Mouse (Mus musculus): ENCODE data around the gene Gm14147. TPM values are rescaled to one million over a fixed set of nuclear protein-coding genes. Genes with fewer than 3 reads are reported as not detected.
"Not testable (repeated sequence)": the region's sequence is repeated elsewhere in the genome, so short reads cannot be mapped to it uniquely, and the experiment has no call there.

The Gm14147 gene
- not detected in 2 replicates for polyA plus RNA-seq (2011; ENCODE audit: insufficient read depth, insufficient read length, low replicate concordance, missing spikeins)

DNA sequence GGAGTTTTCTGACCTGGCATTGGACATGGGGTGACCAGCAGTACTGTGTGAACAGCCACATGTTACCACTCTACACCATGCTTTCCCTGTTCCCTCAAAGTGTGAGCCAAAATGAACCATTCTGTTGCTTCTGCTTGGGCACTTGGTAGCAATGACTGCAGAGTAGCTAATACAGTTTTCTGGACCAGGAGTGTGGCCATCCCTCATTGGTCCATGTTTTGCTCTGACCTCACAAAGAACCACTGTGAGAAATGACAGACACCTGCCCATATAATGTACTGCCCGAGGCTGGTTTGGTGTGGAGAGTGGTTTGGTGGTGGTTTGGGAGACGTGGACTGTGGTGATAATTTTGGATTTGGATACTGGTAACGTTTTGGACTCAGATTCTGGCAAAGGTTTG, at the start of gene Gm14147:
Gm14147 (plus strand) TSS at position 301 of the 400 bp plus-strand sequence.
- H3K4me3 ChIP-seq (replicated peaks; ENCODE audit: control insufficient read depth, low read depth, low read length); H3K4me1 ChIP-seq (ENCODE audit: control insufficient read depth, insufficient read depth, low read length): not testable (repeated sequence)
- WGBS = no CpG with 5 or more reads among the region's 3 CpGs

GRCm38 (mm10) chr2:151056637-151057036, 41.4 kb upstream of the Gm14147 start:
- TF ChIP-seq POLR2A (IDR thresholded peaks at IDR 0.05; ENCODE audit: borderline replicate concordance, control insufficient read depth, low read depth, low read length) (no peak), CTCF (IDR thresholded peaks at IDR 0.05; ENCODE audit: control insufficient read depth, insufficient read depth, low read length) (no peak)
- Histone ChIP-seq H3K27ac (ENCODE audit: control insufficient read depth, insufficient read depth, low read depth, low read length, poor library complexity) (no peak overlapping the region), H3K4me3 (replicated peaks; ENCODE audit: control insufficient read depth, low read depth, low read length) (no peak overlapping the region), H3K4me1 (ENCODE audit: control insufficient read depth, insufficient read depth, low read length) (no peaks in the 10 kb centered on the region)
- 79% methylated on average over 1 of the region's 1 CpGs for WGBS

More for the DNA sequence above, at the start of gene Gm14147:
- H3K27ac ChIP-seq (ENCODE audit: control insufficient read depth, insufficient read depth, low read depth, low read length, poor library complexity) = not testable (repeated sequence)

GRCm38 (mm10) chr2:151092250-151092649, 5.8 kb upstream of the Gm14147 start, which contains the start of gene Gm14151:
Gene Gm14151, minus strand, starts transcription at chr2:151092350.
- WGBS = no CpG with 5 or more reads among the region's 3 CpGs
- not testable (repeated sequence) for H3K4me3 ChIP-seq (replicated peaks; ENCODE audit: control insufficient read depth, low read depth, low read length); H3K4me1 ChIP-seq (ENCODE audit: control insufficient read depth, insufficient read depth, low read length); H3K27ac ChIP-seq (ENCODE audit: control insufficient read depth, insufficient read depth, low read depth, low read length, poor library complexity)

Other genes with a start within 250 kb of the Gm14147 start
- 18.5 and 31.7 TPM in 2 replicates for gene Abhd12, start 193.5 kb upstream of the Gm14147 start, polyA plus RNA-seq (2011; ENCODE audit: insufficient read depth, insufficient read length, low replicate concordance, missing spikeins)
- 29.1 and 37.4 TPM in 2 replicates for gene Gins1, start 192.8 kb upstream of the Gm14147 start, polyA plus RNA-seq (2011; ENCODE audit: insufficient read depth, insufficient read length, low replicate concordance, missing spikeins)
- 11.9 and 18.5 TPM in 2 replicates for gene Ninl, start 58.9 kb upstream of the Gm14147 start, polyA plus RNA-seq (2011; ENCODE audit: insufficient read depth, insufficient read length, low replicate concordance, missing spikeins)
- 16.3 and 22.6 TPM in 2 replicates for gene Nanp, start 58.8 kb upstream of the Gm14147 start, polyA plus RNA-seq (2011; ENCODE audit: insufficient read depth, insufficient read length, low replicate concordance, missing spikeins)
- not detected in 2 replicates for gene Gm14151, start 5.9 kb upstream of the Gm14147 start, polyA plus RNA-seq (2011; ENCODE audit: insufficient read depth, insufficient read length, low replicate concordance, missing spikeins)